Mouse (Mus musculus) ES-E14 (cell line): Measurements from ENCODE around the gene Cby1. TPM values are rescaled to one million over a fixed set of nuclear protein-coding genes. Genes with fewer than 3 reads are reported as not detected.

Source experiments
- DNase-seq: peaks from one replicate; pipeline ENCODE4 v3.0.0-alpha.2; 2013; ENCODE audit warnings: low read depth, low spot score
- H3K27ac ChIP-seq: 2 replicates; pipeline ENCODE4 v1.5.1; 2012; ENCODE audit warnings: low read depth, mild to moderate bottlenecking, low read length, moderate library complexity, mixed read lengths; ENCODE audit not compliant: poor library complexity, insufficient read depth, severe bottlenecking
- H3K36me3 ChIP-seq: 2 replicates; pipeline ENCODE4 v1.6.1; 2012; ENCODE audit warnings: mild to moderate bottlenecking, low read length, moderate library complexity, mixed read lengths; ENCODE audit not compliant: control insufficient read depth, poor library complexity, insufficient read depth, severe bottlenecking
- H3K4me1 ChIP-seq, 2 experiments: fragments of 150-350 bp in 1 of 2; sonication (generic) in 1 of 2; 2 replicates each; pipeline ENCODE4 v1.6.1; 2012; ENCODE audit warnings: low read length in 2 of 2, mild to moderate bottlenecking in 1 of 2, mixed read lengths in 1 of 2; ENCODE audit not compliant: control insufficient read depth in 2 of 2, insufficient read depth in 2 of 2, poor library complexity in 1 of 2
- H3K4me3 ChIP-seq, 2 experiments: fragments of 150-350 bp in 1 of 2; sonication (generic) in 1 of 2; 2 replicates each; pipeline ENCODE4 v1.5.1; 2012; ENCODE audit warnings: low read length in 2 of 2, low read depth in 1 of 2, mild to moderate bottlenecking in 1 of 2, mixed read lengths in 1 of 2; ENCODE audit not compliant: insufficient read depth in 1 of 2, poor library complexity in 1 of 2, severe bottlenecking in 1 of 2
- H3K9ac ChIP-seq: 2 replicates; pipeline ENCODE4 v1.6.1; 2012; ENCODE audit warnings: low read depth, mild to moderate bottlenecking, low read length, mixed read lengths; ENCODE audit not compliant: poor library complexity, insufficient read depth, severe bottlenecking
- H3K9me3 ChIP-seq: fragments of 150-350 bp; sonication (generic); 2 replicates; pipeline ENCODE4 v1.6.1; 2012; ENCODE audit warnings: low read depth, mild to moderate bottlenecking, low read length; ENCODE audit not compliant: control insufficient read depth, insufficient read depth
- CHD2 ChIP-seq: IDR thresholded peaks from 2 replicates; pipeline ENCODE4 v1.6.1; 2014; ENCODE audit warnings: mild to moderate bottlenecking, low read depth, low read length, inconsistent platforms
- HCFC1 ChIP-seq: IDR thresholded peaks from 2 replicates; pipeline ENCODE4 v1.6.1; 2012; ENCODE audit warnings: low read length, inconsistent platforms, borderline replicate concordance; ENCODE audit not compliant: insufficient read depth
- MAFK ChIP-seq: IDR thresholded peaks from 2 replicates; pipeline ENCODE4 v1.6.1; 2014; ENCODE audit warnings: mild to moderate bottlenecking, low read depth, low read length, inconsistent platforms; ENCODE audit not compliant: insufficient read depth
- ZC3H11A ChIP-seq: IDR thresholded peaks from 2 replicates; pipeline ENCODE4 v1.6.1; 2012; ENCODE audit warnings: low read depth, mild to moderate bottlenecking, inconsistent platforms, low read length, borderline replicate concordance
- ZNF384 ChIP-seq: IDR thresholded peaks from 2 replicates; pipeline ENCODE4 v1.6.1; 2012; ENCODE audit warnings: low read depth, low read length, inconsistent platforms
- in situ Hi-C, 2 experiments: fragments of 600-800 bp; cut with MboI; formaldehyde crosslinking; loops; one replicate each; pipeline ENCODE4 v1.15.1; 2025; ENCODE audit warnings: low sequenced_read_pairs in 2 of 2, inconsistent platforms in 1 of 2; ENCODE audit not compliant: unreplicated experiment in 2 of 2
- total RNA-seq: library from RNA; depleted of rRNA; stranded (reverse); fragments of 300-350 nt; gene quantifications from 2 replicates; pipeline ENCODE4 v1.2.3, GENCODE M21; 2012; rRNA removed

The Cby1 gene
- total RNA-seq, 1 experiment, result 29.5 TPM

GRCm38 (mm10) chr15:79715646-79716045 lies 56.6 kb downstream of the Cby1 start:
- TF ChIP-seq CHD2 (no peak), ZNF384 (no peak), HCFC1 (no peak), ZC3H11A (no peak), MAFK (no peak)
- no peaks in the 10 kb centered on the region for H3K4me1 ChIP-seq
- DNase-seq, result no peak
- no peak overlapping the region; the same call in 1 of the 2 replicates for H3K27ac ChIP-seq
- H3K36me3 ChIP-seq, result peaks cover 67% of the 10 kb centered on the region
- H3K9ac ChIP-seq, result no peak overlapping the region
- in situ Hi-C loops, result no loop called here
- no peak overlapping the region for H3K4me3 ChIP-seq
- H3K9me3 ChIP-seq, result no peaks in the 10 kb centered on the region

GRCm38 (mm10) chr15:79716710-79717109 lies 57.7 kb downstream of the Cby1 start:
- no peak for DNase-seq
- Histone ChIP-seq H3K9ac (no peak overlapping the region), H3K27ac (no peak overlapping the region), H3K4me1 (no peaks in the 10 kb centered on the region), H3K9me3 (no peaks in the 10 kb centered on the region), H3K36me3 (peaks cover 61% of the 10 kb centered on the region), H3K4me3 (no peak overlapping the region)
- in situ Hi-C loops, result no loop called here
- TF ChIP-seq ZNF384 (no peak), ZC3H11A (no peak), HCFC1 (no peak), MAFK (no peak), CHD2 (no peak)

Other genes with a start within 250 kb of the Cby1 start
- 72.8 and 82.0 TPM in 2 replicates for gene Csnk1e, start 203.6 kb upstream of the Cby1 start, total RNA-seq
- gene Kcnj4, start 154.0 kb upstream of the Cby1 start, total RNA-seq, result 3.2 and 5.8 TPM in 2 replicates
- 16.2 and 25.6 TPM in 2 replicates for gene Kdelr3, start 142.8 kb upstream of the Cby1 start, total RNA-seq
- 186 and 211 TPM in 2 replicates for gene Ddx17, start 112.5 kb upstream of the Cby1 start, total RNA-seq
- gene Dmc1, start 54.1 kb upstream of the Cby1 start, total RNA-seq, result 3.4 and 6.4 TPM in 2 replicates
- gene Fam227a, start 243 bp upstream of the Cby1 start, total RNA-seq, result 1.2 TPM in 2 replicates
- gene Tomm22, start 11.7 kb downstream of the Cby1 start, total RNA-seq, result 103 and 182 TPM in 2 replicates
- 19.3 and 25.3 TPM in 2 replicates for gene Josd1, start 28.7 kb downstream of the Cby1 start, total RNA-seq
- gene Gtpbp1, start 31.6 kb downstream of the Cby1 start, total RNA-seq, result 45.3 and 48.1 TPM in 2 replicates
- 29.8 and 35.7 TPM in 2 replicates for gene Sun2, start 83.3 kb downstream of the Cby1 start, total RNA-seq
- gene Dnal4, start 118.7 kb downstream of the Cby1 start, total RNA-seq, result 16.5 and 23.5 TPM in 2 replicates
- 7.9 and 10.3 TPM in 2 replicates for gene Nptxr, start 145.6 kb downstream of the Cby1 start, total RNA-seq
- 3.4 and 9.3 TPM in 2 replicates for gene Npcd, start 175.0 kb downstream of the Cby1 start, total RNA-seq
- 28.2 and 30.1 TPM in 2 replicates for gene Cbx6, start 175.5 kb downstream of the Cby1 start, total RNA-seq
- gene Apobec3, start 232.5 kb downstream of the Cby1 start, total RNA-seq, result 39.9 and 42.4 TPM in 2 replicates